Mouse (Mus musculus) cerebellum, adult 8-10 months (tissue): ENCODE results near the gene Gemin8.

ENCODE experiments used
- DNase-seq: peaks from one replicate; pipeline ENCODE4 v3.0.0; 2022

Gemin8 gene

GRCm38 (mm10) chrX:166230515-166231267, 60.4 kb downstream of the Gemin8 start:
- DNase-seq = no peak

- DNase-seq = no peak
Measured at GRCm38 (mm10) chrX:166236131-166236530, 65.9 kb downstream of the Gemin8 start.

- peak; percentile 16 for DNase-seq
Measured at GRCm38 (mm10) chrX:166238831-166239460, 68.7 kb downstream of the Gemin8 start, which contains the start of gene Gpm6b. Gene Gpm6b, plus strand, starts transcription at chrX:166238911.

GRCm38 (mm10) chrX:166239520-166239919, 69.3 kb downstream of the Gemin8 start:
- DNase-seq = no peak
